Mouse (Mus musculus) lung, embryonic 15.5 days (tissue): Measurements from ENCODE around the gene Rars2. TPM values are rescaled to one million over a fixed set of nuclear protein-coding genes. Genes with fewer than 3 reads are reported as not detected.

Experiments
- ATAC-seq: fragments of 200-750 bp; cut with Nextera tagmentation; 2 replicates; pipeline ENCODE4 v1.8.0; 2017; ENCODE audit warnings: moderate number of reproducible peaks, borderline replicate concordance; ENCODE audit not compliant: low FRiP score, low TSS enrichment; ENCODE audit errors: extremely low read depth
- H3K27ac ChIP-seq: fragments of 300-500 bp; sonication (generic); 2 replicates; pipeline ENCODE4 v1.5.1; 2015; ENCODE audit warnings: moderate library complexity, mild to moderate bottlenecking, inconsistent platforms
- H3K27me3 ChIP-seq: fragments of 300-500 bp; sonication (generic); 2 replicates; pipeline ENCODE4 v1.6.1; 2015; ENCODE audit warnings: inconsistent platforms
- H3K36me3 ChIP-seq: fragments of 300-500 bp; sonication (generic); 2 replicates; pipeline ENCODE4 v1.6.1; 2015; ENCODE audit warnings: inconsistent platforms
- H3K4me1 ChIP-seq: fragments of 300-500 bp; sonication (generic); 2 replicates; pipeline ENCODE4 v1.6.1; 2015; ENCODE audit warnings: inconsistent platforms
- H3K4me2 ChIP-seq: fragments of 300-500 bp; sonication (generic); 2 replicates; pipeline ENCODE4 v1.6.1; 2015; ENCODE audit warnings: inconsistent platforms, mild to moderate bottlenecking, moderate library complexity
- H3K4me3 ChIP-seq: fragments of 300-500 bp; sonication (generic); 2 replicates; pipeline ENCODE4 v1.5.1; 2015; ENCODE audit warnings: mild to moderate bottlenecking, inconsistent platforms
- H3K9ac ChIP-seq: fragments of 300-500 bp; sonication (generic); 2 replicates; pipeline ENCODE4 v1.6.1; 2015; ENCODE audit warnings: inconsistent platforms
- H3K9me3 ChIP-seq: fragments of 300-500 bp; sonication (generic); 2 replicates; pipeline ENCODE4 v1.6.1; 2016; ENCODE audit warnings: inconsistent platforms
- whole genome bisulfite sequencing: fragments of 180-500 bp; shearing (Covaris S2); methylation state at CpG from one replicate; pipeline ENCODE4 v1.1.7; 2015; 5-methylcytosine and 5-hydroxymethylcytosine counted together
- polyA plus RNA-seq: library from polyadenylated mRNA; unstranded; fragments of >200 nt; fragmentation: Nextera tagmentation; extraction: Ambion mirVana; gene quantifications from 2 replicates; pipeline ENCODE4 v1.2.1, GENCODE M21; 2015

Gene Rars2
- polyA plus RNA-seq, 1 experiment from 2014 or later: 61.0 TPM

GRCm38 (mm10) chr4:34613571-34614145 lies 1.1 kb upstream of the Rars2 start:
- WGBS: 54% methylated on average over 6 of the region's 6 CpGs
- H3K27ac ChIP-seq: no peak overlapping the region
- H3K36me3 ChIP-seq: peaks cover 7% of the 10 kb centered on the region
- H3K27me3 ChIP-seq: no peaks in the 10 kb centered on the region
- peak overlapping the region; percentile 89 for H3K9ac ChIP-seq
- H3K4me1 ChIP-seq: peaks cover 22% of the 10 kb centered on the region
- H3K9me3 ChIP-seq: no peaks in the 10 kb centered on the region
- ATAC-seq: no peak
- H3K4me2 ChIP-seq: peak overlapping the region; percentile 80
- peak overlapping the region; percentile 85 for H3K4me3 ChIP-seq

- no peaks in the 10 kb centered on the region for H3K36me3 ChIP-seq
- ATAC-seq: 0 out of 2 replicates have a peak, but pooled peaks have one; percentile 16
- H3K9ac ChIP-seq: peak overlapping the region; percentile 89
- H3K4me3 ChIP-seq: peak overlapping the region; percentile 85
- H3K4me2 ChIP-seq: peak overlapping the region; percentile 80
- no peaks in the 10 kb centered on the region for H3K27me3 ChIP-seq
- no peaks in the 10 kb centered on the region for H3K9me3 ChIP-seq
- peak overlapping the region; percentile 87; the same call in 1 of the 2 replicates for H3K27ac ChIP-seq
- peaks cover 22% of the 10 kb centered on the region for H3K4me1 ChIP-seq
- 1% methylated on average over 13 of the region's 13 CpGs for WGBS
Measured at GRCm38 (mm10) chr4:34615303-34615702, 546 bp downstream of the Rars2 start.

- no peaks in the 10 kb centered on the region for H3K9me3 ChIP-seq
- peak overlapping the region; percentile 80 for H3K4me2 ChIP-seq
- no peak for ATAC-seq
- H3K4me1 ChIP-seq: peaks cover 22% of the 10 kb centered on the region
- no peaks in the 10 kb centered on the region for H3K27me3 ChIP-seq
- WGBS: 67% methylated on average over 8 of the region's 8 CpGs
- H3K27ac ChIP-seq: no peak overlapping the region
- H3K9ac ChIP-seq: no peak overlapping the region
- H3K4me3 ChIP-seq: peak overlapping the region; percentile 85
- no peaks in the 10 kb centered on the region for H3K36me3 ChIP-seq
Measured at GRCm38 (mm10) chr4:34616146-34616545, 1.4 kb downstream of the Rars2 start.

GRCm38 (mm10) chr4:34625556-34625955 lies 10.8 kb downstream of the Rars2 start:
- Histone ChIP-seq H3K27me3 (no peaks in the 10 kb centered on the region), H3K36me3 (peaks cover 39% of the 10 kb centered on the region), H3K4me3 (no peak overlapping the region), H3K9ac (no peak overlapping the region), H3K9me3 (no peaks in the 10 kb centered on the region), H3K27ac (no peak overlapping the region), H3K4me2 (no peak overlapping the region), H3K4me1 (no peaks in the 10 kb centered on the region)
- WGBS: 85% methylated on average over 4 of the region's 4 CpGs
- no peak for ATAC-seq

- no peak overlapping the region for H3K27ac ChIP-seq
- H3K4me3 ChIP-seq: no peak overlapping the region
- H3K36me3 ChIP-seq: peaks cover 46% of the 10 kb centered on the region
- no peak overlapping the region for H3K9ac ChIP-seq
- H3K27me3 ChIP-seq: no peaks in the 10 kb centered on the region
- no peaks in the 10 kb centered on the region for H3K9me3 ChIP-seq
- H3K4me1 ChIP-seq: no peaks in the 10 kb centered on the region
- no peak for ATAC-seq
- H3K4me2 ChIP-seq: no peak overlapping the region
- WGBS: 83% methylated on average over 6 of the region's 6 CpGs
Measured at GRCm38 (mm10) chr4:34626401-34626800, 11.6 kb downstream of the Rars2 start.

GRCm38 (mm10) chr4:34629956-34630355 lies 15.2 kb downstream of the Rars2 start:
- H3K4me3 ChIP-seq: no peak overlapping the region
- H3K27me3 ChIP-seq: no peaks in the 10 kb centered on the region
- peaks cover 44% of the 10 kb centered on the region for H3K36me3 ChIP-seq
- ATAC-seq: no peak
- no peak overlapping the region for H3K27ac ChIP-seq
- H3K9me3 ChIP-seq: no peaks in the 10 kb centered on the region
- WGBS: 82% methylated on average over 1 of the region's 1 CpGs
- H3K4me1 ChIP-seq: no peaks in the 10 kb centered on the region
- no peak overlapping the region for H3K4me2 ChIP-seq
- H3K9ac ChIP-seq: no peak overlapping the region

- Histone ChIP-seq H3K9me3 (no peaks in the 10 kb centered on the region), H3K9ac (no peak overlapping the region), H3K4me3 (no peak overlapping the region), H3K36me3 (peaks cover 31% of the 10 kb centered on the region), H3K4me2 (no peak overlapping the region), H3K27me3 (no peaks in the 10 kb centered on the region), H3K27ac (no peak overlapping the region), H3K4me1 (no peaks in the 10 kb centered on the region)
- ATAC-seq: no peak
- 94% methylated on average over 7 of the region's 7 CpGs for WGBS
Measured at GRCm38 (mm10) chr4:34634129-34634528, 19.4 kb downstream of the Rars2 start.

- H3K9me3 ChIP-seq: no peaks in the 10 kb centered on the region
- peaks cover 37% of the 10 kb centered on the region for H3K36me3 ChIP-seq
- 88% methylated on average over 5 of the region's 5 CpGs for WGBS
- H3K27ac ChIP-seq: no peak overlapping the region
- no peak overlapping the region for H3K9ac ChIP-seq
- ATAC-seq: no peak
- H3K27me3 ChIP-seq: no peaks in the 10 kb centered on the region
- no peaks in the 10 kb centered on the region for H3K4me1 ChIP-seq
- H3K4me2 ChIP-seq: no peak overlapping the region
- H3K4me3 ChIP-seq: no peak overlapping the region
Measured at GRCm38 (mm10) chr4:34636036-34636435, 21.3 kb downstream of the Rars2 start.

- no peak for ATAC-seq
Measured at GRCm38 (mm10) chr4:34637386-34637785, 22.6 kb downstream of the Rars2 start.

GRCm38 (mm10) chr4:34637851-34638250 lies 23.1 kb downstream of the Rars2 start:
- Histone ChIP-seq H3K27ac (no peak overlapping the region), H3K4me1 (no peaks in the 10 kb centered on the region), H3K4me3 (no peak overlapping the region), H3K27me3 (no peaks in the 10 kb centered on the region), H3K4me2 (no peak overlapping the region), H3K9me3 (no peaks in the 10 kb centered on the region), H3K36me3 (peaks cover 31% of the 10 kb centered on the region), H3K9ac (no peak overlapping the region)
- WGBS: 79% methylated on average over 4 of the region's 4 CpGs
- no peak for ATAC-seq

More at GRCm38 (mm10) chr4:34637386-34637785, 22.6 kb downstream of the Rars2 start:
- Histone ChIP-seq H3K4me1 (no peaks in the 10 kb centered on the region), H3K27me3 (no peaks in the 10 kb centered on the region), H3K4me3 (no peak overlapping the region), H3K36me3 (peaks cover 31% of the 10 kb centered on the region), H3K9ac (no peak overlapping the region), H3K27ac (no peak overlapping the region), H3K9me3 (no peaks in the 10 kb centered on the region), H3K4me2 (no peak overlapping the region)
- WGBS: 90% methylated on average over 7 of the region's 7 CpGs

- no peak for ATAC-seq
- Histone ChIP-seq H3K27ac (no peak overlapping the region), H3K9me3 (no peaks in the 10 kb centered on the region), H3K4me2 (no peak overlapping the region), H3K4me3 (no peak overlapping the region), H3K27me3 (no peaks in the 10 kb centered on the region), H3K4me1 (0 out of 2 replicates have a peak, but pooled peaks cover 3% of the 10 kb centered on the region), H3K9ac (no peak overlapping the region), H3K36me3 (peaks cover 29% of the 10 kb centered on the region)
- 82% methylated on average over 5 of the region's 5 CpGs for WGBS
Measured at GRCm38 (mm10) chr4:34639745-34640364, 25.1 kb downstream of the Rars2 start.

GRCm38 (mm10) chr4:34640731-34641130 lies 26.0 kb downstream of the Rars2 start:
- Histone ChIP-seq H3K27ac (no peak overlapping the region), H3K27me3 (no peaks in the 10 kb centered on the region), H3K9me3 (no peaks in the 10 kb centered on the region), H3K4me2 (no peak overlapping the region), H3K4me3 (no peak overlapping the region), H3K4me1 (0 out of 2 replicates have a peak, but pooled peaks cover 3% of the 10 kb centered on the region), H3K36me3 (peaks cover 29% of the 10 kb centered on the region), H3K9ac (no peak overlapping the region)
- WGBS: 92% methylated on average over 3 of the region's 3 CpGs
- no peak for ATAC-seq
